Mouse (Mus musculus) olfactory bulb, adult 2 months (tissue): ENCODE measurements at regions not wholly inside any gene's neighbourhood (a gene's known extent, or its start where the extent isn't known, plus 50 kb on each side); places are given as distances from the start of the nearest gene placed in this dataset.

Source experiments
- CTCF ChIP-seq: fragments of 200-500 bp; IDR thresholded peaks from 2 replicates; pipeline ENCODE4 v1.5.1; 2012; ENCODE audit warnings: low read depth, mild to moderate bottlenecking, low read length, moderate library complexity; ENCODE audit not compliant: insufficient read depth
- POLR2A ChIP-seq: fragments of 200-500 bp; IDR thresholded peaks from 2 replicates; pipeline ENCODE4 v1.6.1; 2012; ENCODE audit warnings: mild to moderate bottlenecking, low read depth, low read length, moderate library complexity; ENCODE audit not compliant: insufficient read depth

GRCm38 (mm10) chr10:117517800-117518770 lies 111.2 kb upstream of the Cpm start:
- no peak for TF ChIP-seq CTCF
- no peak for TF ChIP-seq POLR2A
